Mouse (Mus musculus) myocyte (in vitro differentiated cells): ENCODE measurements at regions not wholly inside any gene's neighbourhood (a gene's known extent, or its start where the extent isn't known, plus 50 kb on each side); places are given as distances from the start of the nearest gene placed in this dataset.

Experiments used
- CEBPB ChIP-seq: IDR thresholded peaks from 2 replicates; pipeline ENCODE4 v1.6.1; 2011; ENCODE audit warnings: mild to moderate bottlenecking, moderate library complexity; ENCODE audit not compliant: poor library complexity, insufficient read depth, severe bottlenecking
- E2F4 ChIP-seq: IDR thresholded peaks from one replicate; pipeline ENCODE4 v1.6.1; 2011; ENCODE audit warnings: mild to moderate bottlenecking, control low read depth, moderate library complexity; ENCODE audit not compliant: insufficient read depth
- MAX ChIP-seq: IDR thresholded peaks from one replicate; pipeline ENCODE4 v1.6.1; 2011; ENCODE audit warnings: low read depth, mild to moderate bottlenecking, control low read depth
- MYOD1 ChIP-seq, 3 experiments: IDR thresholded peaks; one replicate each; pipeline ENCODE4 v1.6.1; 2011; ENCODE audit warnings: control low read depth in 2 of 3, low read depth in 2 of 3, mild to moderate bottlenecking in 2 of 3, moderate library complexity in 1 of 3; ENCODE audit not compliant: insufficient read length in 2 of 3, control insufficient read depth in 1 of 3
- MYOG ChIP-seq, 3 experiments: IDR thresholded peaks; one replicate each; pipeline ENCODE4 v1.6.1; 2011; ENCODE audit warnings: control low read depth in 2 of 3, low read depth in 2 of 3, mild to moderate bottlenecking in 2 of 3; ENCODE audit not compliant: insufficient read length in 2 of 3, control insufficient read depth in 1 of 3, insufficient read depth in 1 of 3
- POLR2A ChIP-seq: IDR thresholded peaks from one replicate; pipeline ENCODE4 v1.6.1; 2011; ENCODE audit warnings: low read depth, mild to moderate bottlenecking, control low read depth, moderate library complexity; ENCODE audit not compliant: insufficient read length
- POLR2AphosphoS2 ChIP-seq: IDR thresholded peaks from one replicate; pipeline ENCODE4 v1.6.1; 2011; ENCODE audit warnings: low read depth, control low read depth; ENCODE audit not compliant: insufficient read length
- REST ChIP-seq: IDR thresholded peaks from one replicate; pipeline ENCODE4 v1.6.1; 2011; ENCODE audit warnings: mild to moderate bottlenecking, control low read depth, moderate library complexity; ENCODE audit not compliant: insufficient read depth, insufficient read length
- SRF ChIP-seq: IDR thresholded peaks from one replicate; pipeline ENCODE4 v1.6.1; 2011; ENCODE audit warnings: low read depth; ENCODE audit not compliant: control insufficient read depth, insufficient read length
- TCF12 ChIP-seq: IDR thresholded peaks from one replicate; pipeline ENCODE4 v1.6.1; 2011; ENCODE audit warnings: mild to moderate bottlenecking, control low read depth; ENCODE audit not compliant: poor library complexity, insufficient read depth, severe bottlenecking
- TCF3 ChIP-seq: IDR thresholded peaks from one replicate; pipeline ENCODE4 v1.6.1; 2011; ENCODE audit warnings: low read depth, control low read depth; ENCODE audit not compliant: insufficient read length
- USF1 ChIP-seq: IDR thresholded peaks from one replicate; pipeline ENCODE4 v1.6.1; 2011; ENCODE audit warnings: low read depth, mild to moderate bottlenecking, control low read depth, moderate library complexity

DNA sequence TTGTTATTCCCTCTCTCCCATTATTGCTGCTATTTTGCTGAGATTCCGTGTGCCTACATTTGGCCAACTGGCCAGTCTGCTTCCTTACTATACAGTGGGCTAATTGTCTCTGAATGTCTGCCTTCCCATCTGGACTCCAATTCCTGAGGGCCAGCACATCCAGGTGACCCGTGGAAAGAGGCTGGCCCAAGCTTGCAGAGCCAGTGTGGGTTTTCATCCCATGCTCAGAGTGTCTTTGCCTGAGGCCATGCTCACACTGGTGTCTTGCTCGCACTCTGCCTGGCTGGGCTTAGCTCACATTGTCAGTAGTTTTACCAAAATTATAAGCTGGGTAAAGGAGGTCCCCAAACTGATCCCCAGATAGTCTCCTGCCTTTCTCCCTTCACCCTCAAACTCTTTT, 223.3 kb downstream of the Bcl11a start:
- no peak for TF ChIP-seq TCF12
- TF ChIP-seq E2F4 = no peak
- TF ChIP-seq POLR2A = no peak
- no peak for TF ChIP-seq REST
- no peak for TF ChIP-seq MYOG (IDR thresholded peaks at IDR 0.05; ENCODE audit: control insufficient read depth in 1 of 3, insufficient read depth in 1 of 3, insufficient read length in 2 of 3, low read depth in 2 of 3)
- no peak for TF ChIP-seq TCF3
- no peak for TF ChIP-seq MAX
- no peak for TF ChIP-seq USF1
- no peak for TF ChIP-seq SRF
- no peak for TF ChIP-seq MYOD1 (IDR thresholded peaks at IDR 0.05; ENCODE audit: control insufficient read depth in 1 of 3, insufficient read length in 2 of 3, low read depth in 2 of 3)
- no peak for TF ChIP-seq POLR2AphosphoS2
- no peak for TF ChIP-seq CEBPB
